Mouse (Mus musculus): ENCODE data around the gene Best1. TPM values are rescaled to one million over a fixed set of nuclear protein-coding genes. Genes with fewer than 3 reads are reported as not detected.

Best1 gene
- polyA plus RNA-seq, 1 experiment: 0.33 TPM

DNA sequence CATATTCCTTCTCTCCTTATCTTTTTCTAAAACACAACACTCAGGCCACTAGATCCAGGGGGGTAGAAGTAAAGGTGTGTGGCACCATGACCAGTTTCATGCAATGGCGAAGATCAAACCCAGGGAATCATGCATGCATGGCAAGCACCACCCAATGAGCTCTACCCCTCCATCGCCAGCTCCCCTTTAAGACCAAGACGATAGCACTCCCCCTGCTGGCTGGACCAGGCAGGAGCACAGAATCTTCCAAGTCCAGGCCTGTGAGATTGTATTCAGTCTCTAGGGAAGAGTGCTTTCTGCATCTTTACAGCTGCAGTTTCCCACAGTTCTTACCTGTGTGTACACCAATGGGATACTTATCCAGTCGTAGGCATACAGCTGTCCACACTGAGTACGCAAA, 10.1 kb downstream of the Best1 start:
- Histone ChIP-seq H3K4me3 (ENCODE audit: insufficient read depth, low read depth, low read length) (no peak overlapping the region), H3K4me1 (ENCODE audit: control insufficient read depth, insufficient read depth, low read length) (peaks cover 13% of the 10 kb centered on the region), H3K27ac (ENCODE audit: insufficient read depth, low read depth, low read length) (no peak overlapping the region), H3K27me3 (replicated peaks; ENCODE audit: control insufficient read depth, insufficient read depth, low read length) (no peaks in the 10 kb centered on the region), H3K36me3 (ENCODE audit: control insufficient read depth, insufficient read depth, low read length) (no peaks in the 10 kb centered on the region)
- 28% methylated on average over 5 of the region's 5 CpGs for WGBS
- DNase-seq: peak; percentile 85
- TF ChIP-seq POLR2A (IDR thresholded peaks at IDR 0.05; ENCODE audit: low read depth, low read length) (no peak), CTCF (conservative IDR thresholded peaks at IDR 0.05; ENCODE audit: insufficient read depth, insufficient read length, low read depth, low read length) (peak; percentile 96)

GRCm38 (mm10) chr19:9989884-9990256, 11.6 kb downstream of the Best1 start:
- TF ChIP-seq POLR2A (IDR thresholded peaks at IDR 0.05; ENCODE audit: low read depth, low read length) (no peak), CTCF (conservative IDR thresholded peaks at IDR 0.05; ENCODE audit: insufficient read depth, insufficient read length, low read depth, low read length) (no peak)
- Histone ChIP-seq H3K27me3 (replicated peaks; ENCODE audit: control insufficient read depth, insufficient read depth, low read length) (no peaks in the 10 kb centered on the region), H3K4me3 (ENCODE audit: insufficient read depth, low read depth, low read length) (no peak overlapping the region), H3K27ac (ENCODE audit: insufficient read depth, low read depth, low read length) (no peak overlapping the region), H3K4me1 (ENCODE audit: control insufficient read depth, insufficient read depth, low read length) (peaks cover 12% of the 10 kb centered on the region), H3K36me3 (ENCODE audit: control insufficient read depth, insufficient read depth, low read length) (peaks cover 10% of the 10 kb centered on the region)
- no peak for DNase-seq

DNA sequence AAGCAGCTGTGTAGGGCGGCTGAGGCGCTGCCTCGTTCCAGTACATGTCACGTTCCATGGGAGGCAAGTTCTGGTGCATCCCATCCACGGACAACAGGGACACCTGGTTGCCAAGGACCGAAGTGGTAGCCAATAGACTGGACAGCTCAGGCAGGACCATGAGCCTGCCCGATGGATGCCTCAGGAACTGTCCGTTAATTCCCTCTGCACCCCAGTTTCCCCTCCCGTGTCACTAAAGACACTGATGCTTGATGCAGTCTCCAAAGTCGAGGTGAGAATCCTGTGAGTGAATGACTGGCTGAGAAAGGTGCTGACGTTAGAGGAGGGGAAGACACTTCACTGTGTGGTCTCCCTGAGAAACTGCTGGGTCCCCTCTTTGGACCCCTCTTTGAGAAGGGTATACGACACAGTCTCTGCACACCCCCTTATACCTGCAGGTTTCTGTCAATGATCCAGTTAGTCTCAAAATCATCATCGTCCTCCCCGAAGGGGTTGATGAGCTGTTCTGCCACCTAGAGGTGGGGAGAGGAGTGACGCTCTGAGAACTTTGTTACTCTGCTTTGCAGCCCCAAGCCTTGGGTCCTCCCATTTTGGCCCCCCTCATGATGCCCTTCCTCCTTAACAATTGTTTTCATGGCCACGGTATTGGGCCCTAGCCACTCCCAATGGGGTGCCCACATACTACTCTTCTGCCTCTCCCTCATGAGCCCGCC, 12.1 kb downstream of the Best1 start:
- H3K27ac ChIP-seq (ENCODE audit: insufficient read depth, low read depth, low read length): no peak overlapping the region
- WGBS: 57% methylated on average over 17 of the region's 17 CpGs
- no peaks in the 10 kb centered on the region for H3K27me3 ChIP-seq (replicated peaks; ENCODE audit: control insufficient read depth, insufficient read depth, low read length)
- DNase-seq: peak; percentile 39
- H3K36me3 ChIP-seq (ENCODE audit: control insufficient read depth, insufficient read depth, low read length): peaks cover 10% of the 10 kb centered on the region
- H3K4me3 ChIP-seq (ENCODE audit: insufficient read depth, low read depth, low read length): no peak overlapping the region
- peaks cover 7% of the 10 kb centered on the region for H3K4me1 ChIP-seq (ENCODE audit: control insufficient read depth, insufficient read depth, low read length)
- peak; percentile 84 for TF ChIP-seq CTCF (conservative IDR thresholded peaks at IDR 0.05; ENCODE audit: insufficient read depth, insufficient read length, low read depth, low read length)
- no peak for TF ChIP-seq POLR2A (IDR thresholded peaks at IDR 0.05; ENCODE audit: low read depth, low read length)

DNA sequence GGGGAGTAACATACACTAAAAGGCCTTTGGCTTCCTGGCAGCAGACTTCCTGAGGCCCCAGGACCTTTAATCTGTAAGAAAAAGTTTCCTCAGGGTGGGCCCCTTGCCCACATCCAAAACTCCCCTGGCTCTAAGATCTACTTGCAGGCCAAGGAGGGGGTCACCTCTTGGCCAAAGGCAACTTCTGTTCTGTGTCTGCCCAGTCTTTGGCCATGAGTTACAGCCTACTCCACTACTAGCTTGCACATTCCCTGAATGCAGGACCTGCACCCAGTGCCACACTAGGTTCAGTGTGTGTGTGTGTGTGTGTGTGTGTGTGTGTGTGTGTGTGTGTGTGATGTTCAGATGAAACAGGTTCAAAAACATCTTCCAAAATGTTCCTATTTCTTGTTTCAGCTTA, 13.8 kb downstream of the Best1 start:
- peaks cover 4% of the 10 kb centered on the region; the same call in 1 of the 2 replicates for H3K4me1 ChIP-seq (ENCODE audit: control insufficient read depth, insufficient read depth, low read length)
- peaks cover 13% of the 10 kb centered on the region for H3K36me3 ChIP-seq (ENCODE audit: control insufficient read depth, insufficient read depth, low read length)
- DNase-seq: no peak
- no peaks in the 10 kb centered on the region for H3K27me3 ChIP-seq (replicated peaks; ENCODE audit: control insufficient read depth, insufficient read depth, low read length)
- H3K4me3 ChIP-seq (ENCODE audit: insufficient read depth, low read depth, low read length): no peak overlapping the region
- TF ChIP-seq CTCF (conservative IDR thresholded peaks at IDR 0.05; ENCODE audit: insufficient read depth, insufficient read length, low read depth, low read length): no peak
- no peak for TF ChIP-seq POLR2A (IDR thresholded peaks at IDR 0.05; ENCODE audit: low read depth, low read length)
- H3K27ac ChIP-seq (ENCODE audit: insufficient read depth, low read depth, low read length): no peak overlapping the region

DNA sequence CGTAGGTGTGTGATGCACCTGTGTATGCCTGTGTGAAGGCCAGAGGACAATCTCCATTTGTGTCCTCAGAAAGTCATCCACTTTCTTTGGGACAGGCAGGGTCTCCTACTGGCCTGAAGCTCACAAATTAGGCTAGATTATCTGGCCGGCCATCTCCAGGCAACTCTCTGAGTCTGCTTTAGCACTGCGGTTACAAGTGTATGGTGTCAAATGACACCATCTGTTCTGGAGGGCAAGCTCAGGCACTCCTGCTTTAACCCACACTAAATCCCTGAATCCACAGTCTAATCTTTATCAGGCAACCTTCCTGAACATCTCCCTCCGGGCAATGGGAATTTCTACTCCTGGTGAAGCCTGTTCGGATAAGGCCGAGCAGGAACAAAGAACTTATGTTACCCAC, 14.2 kb downstream of the Best1 start:
- 64% methylated on average over 6 of the region's 6 CpGs for WGBS
- Histone ChIP-seq H3K36me3 (ENCODE audit: control insufficient read depth, insufficient read depth, low read length) (peaks cover 13% of the 10 kb centered on the region), H3K27ac (ENCODE audit: insufficient read depth, low read depth, low read length) (no peak overlapping the region), H3K4me3 (ENCODE audit: insufficient read depth, low read depth, low read length) (no peak overlapping the region), H3K27me3 (replicated peaks; ENCODE audit: control insufficient read depth, insufficient read depth, low read length) (no peaks in the 10 kb centered on the region), H3K4me1 (ENCODE audit: control insufficient read depth, insufficient read depth, low read length) (peaks cover 4% of the 10 kb centered on the region; the same call in 1 of the 2 replicates)
- TF ChIP-seq POLR2A (IDR thresholded peaks at IDR 0.05; ENCODE audit: low read depth, low read length) (no peak), CTCF (conservative IDR thresholded peaks at IDR 0.05; ENCODE audit: insufficient read depth, insufficient read length, low read depth, low read length) (no peak)
- no peak for DNase-seq

DNA sequence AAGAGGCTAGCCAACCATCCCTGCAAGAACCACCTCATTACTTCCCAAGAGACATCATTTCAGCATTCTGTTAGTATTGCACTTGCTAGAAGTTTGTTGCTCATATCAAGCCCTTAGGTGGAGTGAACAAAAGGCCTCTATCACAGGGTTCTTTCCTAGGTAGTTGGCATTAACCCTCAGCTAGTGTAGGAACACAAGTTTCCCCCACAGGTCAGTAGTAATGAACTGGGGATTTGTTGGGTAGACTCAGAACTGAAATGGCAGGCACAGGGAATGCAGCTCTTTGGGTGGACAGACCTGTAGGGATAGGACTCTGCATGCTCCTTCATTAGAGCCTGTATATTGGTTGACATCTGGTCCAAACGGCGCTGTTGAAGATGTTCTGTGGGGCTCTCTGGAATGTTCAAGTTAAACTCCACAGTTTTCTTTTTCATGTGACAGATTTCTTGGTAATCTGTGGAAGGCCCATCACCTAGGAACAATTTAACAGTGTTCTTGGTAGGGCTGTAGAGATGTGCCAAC, 15.5 kb downstream of the Best1 start:
- Histone ChIP-seq H3K27ac (ENCODE audit: insufficient read depth, low read depth, low read length) (no peak overlapping the region), H3K4me1 (ENCODE audit: control insufficient read depth, insufficient read depth, low read length) (peaks cover 7% of the 10 kb centered on the region; the same call in 1 of the 2 replicates), H3K36me3 (ENCODE audit: control insufficient read depth, insufficient read depth, low read length) (peaks cover 13% of the 10 kb centered on the region), H3K27me3 (replicated peaks; ENCODE audit: control insufficient read depth, insufficient read depth, low read length) (no peaks in the 10 kb centered on the region), H3K4me3 (ENCODE audit: insufficient read depth, low read depth, low read length) (no peak overlapping the region)
- peak; percentile 49 for DNase-seq
- 60% methylated on average over 2 of the region's 2 CpGs for WGBS
- TF ChIP-seq CTCF (conservative IDR thresholded peaks at IDR 0.05; ENCODE audit: insufficient read depth, insufficient read length, low read depth, low read length) (no peak), POLR2A (IDR thresholded peaks at IDR 0.05; ENCODE audit: low read depth, low read length) (no peak)

- no peaks in the 10 kb centered on the region for H3K27me3 ChIP-seq (replicated peaks; ENCODE audit: control insufficient read depth, insufficient read depth, low read length)
- H3K27ac ChIP-seq (ENCODE audit: insufficient read depth, low read depth, low read length): no peak overlapping the region
- WGBS: 75% methylated on average over 6 of the region's 6 CpGs
- peaks cover 13% of the 10 kb centered on the region for H3K36me3 ChIP-seq (ENCODE audit: control insufficient read depth, insufficient read depth, low read length)
- no peak for TF ChIP-seq CTCF (conservative IDR thresholded peaks at IDR 0.05; ENCODE audit: insufficient read depth, insufficient read length, low read depth, low read length)
- peak; percentile 25 for TF ChIP-seq POLR2A (IDR thresholded peaks at IDR 0.05; ENCODE audit: low read depth, low read length)
- DNase-seq: no peak
- H3K4me1 ChIP-seq (ENCODE audit: control insufficient read depth, insufficient read depth, low read length): peaks cover 7% of the 10 kb centered on the region; the same call in 1 of the 2 replicates
- no peak overlapping the region for H3K4me3 ChIP-seq (ENCODE audit: insufficient read depth, low read depth, low read length)
Observed at GRCm38 (mm10) chr19:9985190-9985899, 16.1 kb downstream of the Best1 start.

Measured in kidney, adult 2 months (tissue).